Mouse (Mus musculus): Measurements from ENCODE around the gene Sdccag8. TPM values are rescaled to one million over a fixed set of nuclear protein-coding genes. Genes with fewer than 3 reads are reported as not detected.

Sdccag8 gene
- total and polyA plus RNA-seq, 2 experiments from 2014 or later: 5.9 to 8.1 TPM

GRCm38 (mm10) chr1:176980140-176980539 is 165.7 kb downstream of the Sdccag8 start:
- 92% methylated on average over 5 of the region's 5 CpGs for WGBS
- Histone ChIP-seq H3K9ac (replicated peaks; ENCODE audit: low read depth, low read length) (no peak overlapping the region), H3K9me3 (replicated peaks; ENCODE audit: control insufficient read depth, low read length) (no peaks in the 10 kb centered on the region), H3K27me3 (ENCODE audit: control insufficient read depth, insufficient read depth, low read length) (no peaks in the 10 kb centered on the region), H3K36me3 (replicated peaks; ENCODE audit: control insufficient read depth, insufficient read depth, low read length) (no peaks in the 10 kb centered on the region), H3K27ac (ENCODE audit: low read depth) (no peak overlapping the region), H3K4me1 (ENCODE audit: control insufficient read depth, insufficient read depth) (peaks cover 5% of the 10 kb centered on the region; the same call in 1 of the 2 replicates), H3K4me3 (ENCODE audit: low read depth, low read length) (no peak overlapping the region), H3K4me2 (ENCODE audit: low read depth, low read length) (no peak overlapping the region)
- TF ChIP-seq CTCF (IDR thresholded peaks at IDR 0.05; ENCODE audit: low read depth): no peak
- DNase-seq (ENCODE audit: low spot score) (no peak), ATAC-seq (ENCODE audit: insufficient read depth, low read depth) (no peak)

DNA sequence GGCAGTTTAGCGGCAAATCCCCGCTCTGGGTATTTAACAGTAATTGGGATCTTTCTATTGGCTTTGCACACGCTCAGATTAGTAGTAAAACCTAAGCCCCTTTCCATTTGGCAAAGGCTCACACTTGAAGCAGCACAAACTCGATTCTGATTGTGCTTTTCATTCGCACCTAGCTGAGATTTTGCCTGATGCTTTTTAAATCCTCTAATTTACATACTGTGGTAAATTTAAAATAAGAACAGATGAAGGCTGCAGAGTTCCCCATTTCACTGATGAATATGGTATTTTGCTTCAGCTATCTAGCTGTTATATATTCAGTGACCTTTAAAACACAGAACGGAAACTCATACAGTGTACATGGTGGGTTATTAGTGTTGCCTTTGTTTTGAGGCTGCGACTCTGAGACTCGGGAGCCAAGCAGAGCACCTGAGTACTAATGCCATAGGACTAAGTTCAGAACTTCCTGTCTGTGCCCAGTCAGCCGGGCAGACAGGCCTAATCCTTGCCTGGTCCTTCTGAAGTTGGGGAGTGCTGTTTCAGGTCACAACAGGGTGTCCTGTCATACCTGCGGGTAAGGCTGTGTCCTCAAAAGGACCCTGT is 166.4 kb downstream of the Sdccag8 start:
- H3K27me3 ChIP-seq (ENCODE audit: control insufficient read depth, insufficient read depth, low read length): no peaks in the 10 kb centered on the region
- 88% methylated on average over 10 of the region's 10 CpGs for WGBS
- H3K27ac ChIP-seq (ENCODE audit: low read depth): no peak overlapping the region
- H3K4me2 ChIP-seq (ENCODE audit: low read depth, low read length): no peak overlapping the region
- no peak overlapping the region for H3K9ac ChIP-seq (replicated peaks; ENCODE audit: low read depth, low read length)
- no peaks in the 10 kb centered on the region for H3K36me3 ChIP-seq (replicated peaks; ENCODE audit: control insufficient read depth, insufficient read depth, low read length)
- TF ChIP-seq EP300 (IDR thresholded peaks at IDR 0.05; ENCODE audit: low read depth): no peak
- no peak for TF ChIP-seq CTCF (IDR thresholded peaks at IDR 0.05; ENCODE audit: low read depth)
- H3K4me3 ChIP-seq (ENCODE audit: low read depth, low read length): no peak overlapping the region
- peaks cover 5% of the 10 kb centered on the region; the same call in 1 of the 2 replicates for H3K4me1 ChIP-seq (ENCODE audit: control insufficient read depth, insufficient read depth)
- DNase-seq (ENCODE audit: low spot score) (no peak), ATAC-seq (ENCODE audit: insufficient read depth, low read depth) (no peak)
- H3K9me3 ChIP-seq (replicated peaks; ENCODE audit: control insufficient read depth, low read length): no peaks in the 10 kb centered on the region

DNA sequence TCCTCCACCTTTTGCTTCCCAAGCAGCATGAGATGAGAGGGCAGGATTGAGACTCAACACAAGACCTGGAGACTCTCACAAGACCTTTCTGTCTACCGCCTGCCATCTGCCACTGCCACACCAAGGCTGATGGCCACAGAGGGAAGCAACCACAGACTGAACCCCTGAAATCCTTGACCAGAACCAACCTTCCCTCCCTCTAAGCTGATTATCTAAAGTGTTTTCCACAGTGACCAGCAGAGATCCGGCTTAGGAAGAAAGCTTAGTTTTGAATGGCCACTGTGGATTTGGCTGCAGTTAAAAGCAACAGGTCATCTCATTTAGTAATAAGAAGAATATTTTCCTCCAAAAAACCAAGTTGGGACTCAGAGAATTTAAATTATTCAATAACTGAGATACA is 167.1 kb downstream of the Sdccag8 start:
- DNase-seq (ENCODE audit: low spot score): no peak
- Histone ChIP-seq H3K36me3 (replicated peaks; ENCODE audit: control insufficient read depth, insufficient read depth, low read length) (no peaks in the 10 kb centered on the region), H3K4me3 (ENCODE audit: low read depth, low read length) (no peak overlapping the region), H3K9ac (replicated peaks; ENCODE audit: low read depth, low read length) (no peak overlapping the region), H3K27ac (ENCODE audit: low read depth) (no peak overlapping the region), H3K27me3 (ENCODE audit: control insufficient read depth, insufficient read depth, low read length) (no peaks in the 10 kb centered on the region), H3K9me3 (replicated peaks; ENCODE audit: control insufficient read depth, low read length) (no peaks in the 10 kb centered on the region), H3K4me2 (ENCODE audit: low read depth, low read length) (no peak overlapping the region), H3K4me1 (ENCODE audit: control insufficient read depth, insufficient read depth) (peaks cover 11% of the 10 kb centered on the region)
- TF ChIP-seq CTCF (IDR thresholded peaks at IDR 0.05; ENCODE audit: low read depth) (no peak), EP300 (IDR thresholded peaks at IDR 0.05; ENCODE audit: low read depth) (no peak)
- WGBS: 98% methylated on average over 2 of the region's 2 CpGs
- ATAC-seq (ENCODE audit: insufficient read depth, low read depth): no peak

DNA sequence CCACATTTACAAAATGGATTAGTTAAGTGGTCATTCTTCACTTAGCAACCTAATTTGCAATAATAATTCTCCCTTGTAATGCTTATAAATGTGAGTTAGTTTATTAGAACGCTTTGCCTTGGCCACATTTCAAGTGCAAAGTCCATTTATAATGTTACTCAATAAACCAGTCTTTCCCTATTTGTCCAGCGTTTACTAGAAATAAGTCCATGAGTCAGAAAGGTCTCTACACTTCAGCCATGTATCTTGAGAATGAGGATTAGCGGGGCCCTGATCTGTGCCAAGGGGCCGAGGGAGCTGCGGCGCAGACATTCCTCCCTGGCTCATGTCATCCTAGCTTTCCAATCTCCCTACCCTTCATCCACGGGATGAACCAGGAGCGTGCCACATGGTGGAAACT is 168.2 kb downstream of the Sdccag8 start:
- Histone ChIP-seq H3K4me2 (ENCODE audit: low read depth, low read length) (no peak overlapping the region), H3K27me3 (ENCODE audit: control insufficient read depth, insufficient read depth, low read length) (no peaks in the 10 kb centered on the region), H3K4me3 (ENCODE audit: low read depth, low read length) (no peak overlapping the region), H3K36me3 (replicated peaks; ENCODE audit: control insufficient read depth, insufficient read depth, low read length) (no peaks in the 10 kb centered on the region), H3K4me1 (ENCODE audit: control insufficient read depth, insufficient read depth) (peaks cover 23% of the 10 kb centered on the region), H3K9me3 (replicated peaks; ENCODE audit: control insufficient read depth, low read length) (no peaks in the 10 kb centered on the region), H3K9ac (replicated peaks; ENCODE audit: low read depth, low read length) (no peak overlapping the region), H3K27ac (ENCODE audit: low read depth) (no peak overlapping the region)
- ATAC-seq (ENCODE audit: insufficient read depth, low read depth): no peak
- no peak for DNase-seq (ENCODE audit: low spot score)
- TF ChIP-seq CTCF (IDR thresholded peaks at IDR 0.05; ENCODE audit: low read depth): no peak
- no peak for TF ChIP-seq EP300 (IDR thresholded peaks at IDR 0.05; ENCODE audit: low read depth)
- 36% methylated on average over 8 of the region's 8 CpGs for whole genome bisulfite sequencing

GRCm38 (mm10) chr1:176985691-176986090 is 171.2 kb downstream of the Sdccag8 start:
- Histone ChIP-seq H3K27ac (ENCODE audit: low read depth) (no peak overlapping the region), H3K9ac (replicated peaks; ENCODE audit: low read depth, low read length) (no peak overlapping the region), H3K4me2 (ENCODE audit: low read depth, low read length) (no peak overlapping the region), H3K27me3 (ENCODE audit: control insufficient read depth, insufficient read depth, low read length) (no peaks in the 10 kb centered on the region), H3K4me1 (ENCODE audit: control insufficient read depth, insufficient read depth) (peaks cover 26% of the 10 kb centered on the region), H3K4me3 (ENCODE audit: low read depth, low read length) (no peak overlapping the region), H3K36me3 (replicated peaks; ENCODE audit: control insufficient read depth, insufficient read depth, low read length) (no peaks in the 10 kb centered on the region), H3K9me3 (replicated peaks; ENCODE audit: control insufficient read depth, low read length) (no peaks in the 10 kb centered on the region)
- ATAC-seq (ENCODE audit: insufficient read depth, low read depth) (no peak), DNase-seq (ENCODE audit: low spot score) (no peak)
- TF ChIP-seq EP300 (IDR thresholded peaks at IDR 0.05; ENCODE audit: low read depth): no peak
- no peak for TF ChIP-seq CTCF (IDR thresholded peaks at IDR 0.05; ENCODE audit: low read depth)
- WGBS: 81% methylated on average over 6 of the region's 6 CpGs

DNA sequence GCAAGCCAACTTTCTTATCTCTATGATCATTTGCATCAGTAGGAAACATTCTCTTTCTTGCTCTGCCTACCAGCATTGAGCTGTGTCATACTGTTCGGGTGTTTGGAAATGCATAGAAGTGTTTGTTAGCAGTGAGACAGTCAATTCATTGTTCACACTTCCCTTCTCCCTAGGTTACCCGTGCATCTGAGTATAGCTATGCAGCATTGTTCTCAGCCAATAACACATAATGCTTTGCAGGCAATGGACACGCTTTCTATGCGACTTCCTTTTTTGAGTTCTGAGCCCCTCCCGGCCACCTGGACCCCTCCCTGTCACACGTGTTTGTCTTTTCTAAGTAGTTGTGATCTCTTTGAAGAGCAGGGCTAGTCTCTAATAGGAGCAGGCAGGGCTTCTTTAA is 171.8 kb downstream of the Sdccag8 start:
- DNase-seq (ENCODE audit: low spot score) (no peak), ATAC-seq (ENCODE audit: insufficient read depth, low read depth) (no peak)
- H3K27me3 ChIP-seq (ENCODE audit: control insufficient read depth, insufficient read depth, low read length): no peaks in the 10 kb centered on the region
- no peak overlapping the region for H3K4me3 ChIP-seq (ENCODE audit: low read depth, low read length)
- no peak overlapping the region for H3K9ac ChIP-seq (replicated peaks; ENCODE audit: low read depth, low read length)
- peaks cover 26% of the 10 kb centered on the region for H3K4me1 ChIP-seq (ENCODE audit: control insufficient read depth, insufficient read depth)
- TF ChIP-seq EP300 (IDR thresholded peaks at IDR 0.05; ENCODE audit: low read depth) (no peak), CTCF (IDR thresholded peaks at IDR 0.05; ENCODE audit: low read depth) (no peak)
- H3K4me2 ChIP-seq (ENCODE audit: low read depth, low read length): no peak overlapping the region
- no peaks in the 10 kb centered on the region for H3K9me3 ChIP-seq (replicated peaks; ENCODE audit: control insufficient read depth, low read length)
- no peak overlapping the region for H3K27ac ChIP-seq (ENCODE audit: low read depth)
- no peaks in the 10 kb centered on the region for H3K36me3 ChIP-seq (replicated peaks; ENCODE audit: control insufficient read depth, insufficient read depth, low read length)
- 55% methylated on average over 6 of the region's 6 CpGs for WGBS

Measured in heart, postnatal 0 days (tissue).